Mouse (Mus musculus): Measurements from ENCODE around the gene Crym.

The Crym gene

DNA sequence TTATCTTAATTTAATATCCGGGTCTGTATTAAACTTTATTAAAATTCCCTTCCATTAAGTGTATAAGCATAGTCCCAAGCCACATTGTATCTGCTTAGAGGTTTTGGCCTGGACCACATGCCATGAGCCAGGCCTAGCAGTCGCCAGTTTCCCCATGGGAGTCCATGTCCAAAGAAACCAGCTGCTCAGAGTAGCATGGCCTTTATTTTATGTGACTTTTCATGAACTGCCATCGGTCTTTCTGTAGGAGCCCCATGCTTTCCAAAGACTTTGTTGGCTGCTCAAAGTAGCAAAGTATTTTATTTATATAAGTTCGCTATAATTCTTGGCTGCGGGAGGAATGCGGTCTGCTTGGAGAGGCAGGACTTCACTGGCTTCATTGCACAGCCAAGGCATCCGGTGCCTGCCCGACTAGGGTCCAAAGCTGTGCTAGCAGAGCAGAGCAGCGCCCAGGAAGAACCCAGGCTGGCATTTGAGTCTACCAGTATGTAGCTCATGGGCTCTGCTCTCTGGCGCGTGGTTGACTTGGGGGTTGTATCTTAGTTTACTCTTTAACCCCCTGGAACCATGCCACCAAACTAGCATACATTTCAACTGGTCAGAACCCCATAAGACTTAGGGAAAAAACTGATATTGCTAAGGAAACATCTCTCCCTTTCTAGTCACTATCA, 38.2 kb downstream of the Crym start:
- no peak for DNase-seq (ENCODE audit: low spot score)

GRCm38 (mm10) chr7:120158121-120158613, 43.7 kb downstream of the Crym start:
- no peak for DNase-seq (ENCODE audit: low spot score)

DNA sequence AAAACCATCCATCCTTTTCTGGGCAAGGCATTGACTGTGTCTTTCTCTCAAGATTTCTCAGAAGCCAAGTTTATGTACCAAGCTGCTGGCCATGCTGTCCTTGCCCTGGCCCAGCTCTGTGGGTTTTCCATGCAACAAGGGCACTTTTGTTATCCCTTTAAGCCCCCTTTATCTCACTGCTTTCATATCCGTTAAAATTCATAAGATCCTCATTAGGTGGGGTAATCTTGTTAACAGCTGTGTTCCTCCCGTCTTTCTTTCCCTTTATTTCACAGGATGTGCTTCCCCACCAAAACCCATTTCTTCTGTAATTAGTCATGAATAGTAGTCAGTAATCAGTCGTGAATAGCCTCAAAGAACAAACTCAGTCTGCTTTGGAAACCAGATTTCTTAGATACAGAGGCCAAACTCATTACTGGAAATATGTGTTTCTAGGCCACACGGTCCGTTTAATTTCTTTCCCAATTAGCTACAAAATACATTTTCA, 44.3 kb downstream of the Crym start:
- DNase-seq (ENCODE audit: low spot score): no peak

DNA sequence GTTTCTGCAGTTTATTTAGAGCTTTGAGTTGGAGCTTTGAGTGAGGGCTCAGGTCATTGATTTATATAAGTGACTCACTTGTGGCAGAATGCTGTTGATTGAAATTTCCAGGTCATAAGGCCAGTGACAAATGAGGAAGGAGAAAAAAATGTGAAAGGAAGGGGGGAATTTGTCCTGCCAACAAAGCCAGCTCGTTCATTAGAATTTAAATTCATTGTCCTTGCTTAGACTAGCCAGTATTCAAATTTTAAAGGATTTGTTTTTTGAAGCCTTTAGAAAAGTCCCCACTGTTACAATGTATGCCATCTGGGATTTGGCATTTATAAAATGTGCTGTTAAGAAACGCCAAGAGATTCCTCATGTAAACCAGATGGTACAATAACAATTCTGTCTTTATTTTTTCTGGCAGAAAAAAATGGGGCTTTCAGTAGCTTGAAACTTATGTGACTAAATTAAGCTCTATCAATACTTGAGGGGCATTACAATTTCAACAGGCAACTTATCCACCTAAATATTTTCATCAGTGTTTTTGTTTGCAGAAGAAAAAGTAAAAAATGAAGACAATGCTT, 45.0 kb downstream of the Crym start:
- DNase-seq (ENCODE audit: low spot score): no peak

GRCm38 (mm10) chr7:120150898-120151297, 51.0 kb downstream of the Crym start:
- no peak for DNase-seq (ENCODE audit: low spot score)

- DNase-seq (ENCODE audit: low spot score): no peak
Measured at GRCm38 (mm10) chr7:120150257-120150656, 51.7 kb downstream of the Crym start.

DNA sequence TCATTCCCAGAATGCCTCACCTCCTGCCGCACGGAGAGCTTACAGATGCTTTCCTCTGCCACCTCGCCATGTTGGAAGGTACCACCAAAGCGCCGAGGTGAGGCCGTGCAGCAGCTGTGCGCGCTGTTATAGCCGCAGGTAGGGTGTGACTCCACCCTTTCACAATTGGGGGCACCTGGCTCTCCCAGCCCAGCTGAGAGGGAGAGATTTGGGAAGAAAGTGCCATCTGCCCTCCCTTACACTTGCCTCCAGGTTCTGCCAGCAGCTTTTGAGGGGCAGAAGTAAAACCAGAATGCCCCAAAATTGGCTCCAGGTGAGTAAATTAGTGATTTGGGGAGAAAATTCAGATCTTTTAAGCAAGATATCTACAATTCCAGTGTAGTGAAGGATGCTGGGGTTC, 56.7 kb downstream of the Crym start, which contains the start of gene Zp2:
TSS of gene Zp2 (minus strand) at position 101 of the 400 bp plus-strand sequence.
- no peak for DNase-seq (ENCODE audit: low spot score)

- DNase-seq (ENCODE audit: low spot score): no peak
Measured at GRCm38 (mm10) chr7:120142743-120143142, 59.2 kb downstream of the Crym start.

Measured in ovary, postnatal 36 days (tissue).